Mouse (Mus musculus) Muller cell, postnatal 12 days (primary cell): ENCODE results near the gene Gm20820.
"Not testable (repeated sequence)": the region's sequence is repeated elsewhere in the genome, so short reads cannot be mapped to it uniquely, and the experiment has no call there.

ENCODE experiments used
- DNase-seq: peaks from one replicate; pipeline ENCODE4 v3.0.0-alpha.2; 2015; ENCODE audit errors: inconsistent ontology term

Gm20820 gene

GRCm38 (mm10) chrY:86061472-86061871 lies at the start of gene Gm20820:
Gene Gm20820, plus strand, starts transcription at chrY:86061772.
- DNase-seq = not testable (repeated sequence)
